Comparison of ENCODE assay signal across 28 mouse cellular contexts in genomic region chr6:85348133-85348532, GRCm38 (mm10). TPM values are rescaled to one million over a fixed set of nuclear protein-coding genes. Genes with fewer than 3 reads are reported as not detected.
DNase-seq lines count a peak whose midpoint lies in the region; ATAC-seq lines count a peak whose summit lies in the region.
"Had no signal": no experiment of that assay in that cellular context is flagged by ENCODE, and none has a peak within 500 bp of the region (broad histone marks: within the 10 kb centered on the region; RNA-seq: fewer than 3 reads in every experiment).

No protein-coding gene starts in this region.

- H3K4me1 ChIP-seq in heart, embryonic 10.5 days: peaks cover 9% of the 10 kb centered on the region; the same call in 1 of the 2 replicates
- peaks cover 13 to 28% of the 10 kb centered on the region in 2 experiments for H3K4me1 ChIP-seq in heart, embryonic 14.5 days (ENCODE audit: control insufficient read depth in 2 of 2, insufficient read depth in 2 of 2, low read length in 2 of 2)
- peaks cover 9% of the 10 kb centered on the region for H3K4me1 ChIP-seq in kidney, embryonic 15.5 days
- H3K4me1 ChIP-seq in kidney, embryonic 16.5 days (ENCODE audit: insufficient read depth, low read length): 0 out of 2 replicates have a peak, but pooled peaks cover 11% of the 10 kb centered on the region
- no peaks in the 10 kb centered on the region for H3K4me1 ChIP-seq in limb, embryonic 13.5 days
- H3K4me1 ChIP-seq in limb, embryonic 10.5 days: peaks cover 4% of the 10 kb centered on the region; the same call in 1 of the 2 replicates
- H3K4me1 ChIP-seq: embryonic facial prominence, embryonic 10.5 days; embryonic facial prominence, embryonic 13.5 days; forebrain, embryonic 12.5 days; forebrain, embryonic 15.5 days had no signal

- WGBS in heart, embryonic 10.5 days: 83% methylated on average over 11 of the region's 11 CpGs
- WGBS in heart, embryonic 14.5 days: 91% methylated on average over 10 of the region's 11 CpGs
- 88% methylated on average over 11 of the region's 11 CpGs for WGBS in kidney, embryonic 15.5 days
- WGBS in kidney, embryonic 16.5 days: 84% methylated on average over 11 of the region's 11 CpGs
- WGBS in limb, embryonic 13.5 days: 90% methylated on average over 11 of the region's 11 CpGs
- WGBS in limb, embryonic 10.5 days: 91% methylated on average over 11 of the region's 11 CpGs

- intact Hi-C loops in heart, postnatal 25 days (cut with DNase I): no loop called here
- intact Hi-C loops in heart, postnatal 10 days (cut with DNase I): no loop called here

- DNase-seq in heart, embryonic 10.5 days (ENCODE audit: low spot score): no peak
- DNase-seq in heart, postnatal 25 days (ENCODE audit: low spot score): no peak
- no peak for DNase-seq in heart, postnatal 10 days
- DNase-seq in limb, embryonic 10.5 days (ENCODE audit: low spot score): no peak
- DNase-seq: adrenal gland, postnatal 25 days; cerebellum, adult 11-12 months; cerebellum, adult 8-10 months; cerebellum, postnatal 10 days; cerebellum, postnatal 36 days; embryo, embryonic 11 days; gastrocnemius, postnatal 25 days; heart, adult 2 months; heart, postnatal 36 days had no signal

- peaks cover 46% of the 10 kb centered on the region for H3K27me3 ChIP-seq in heart, embryonic 10.5 days (ENCODE audit: insufficient read depth, poor library complexity, severe bottlenecking)
- H3K27me3 ChIP-seq in heart, embryonic 14.5 days (ENCODE audit: control insufficient read depth, insufficient read depth, low read length): no peaks in the 10 kb centered on the region
- H3K27me3 ChIP-seq in kidney, embryonic 15.5 days: no peaks in the 10 kb centered on the region
- H3K27me3 ChIP-seq in kidney, embryonic 16.5 days (ENCODE audit: insufficient read depth, low read length): no peaks in the 10 kb centered on the region
- peaks cover 2% of the 10 kb centered on the region; the same call in 1 of the 2 replicates for H3K27me3 ChIP-seq in limb, embryonic 13.5 days
- peaks cover 41% of the 10 kb centered on the region for H3K27me3 ChIP-seq in limb, embryonic 10.5 days (ENCODE audit: low read depth, poor library complexity, severe bottlenecking)
- H3K27me3 ChIP-seq: embryonic facial prominence, embryonic 13.5 days; forebrain, embryonic 12.5 days; forebrain, embryonic 15.5 days had no signal

- no peak for ATAC-seq in heart, embryonic 14.5 days (ENCODE audit: insufficient number of reproducible peaks, insufficient read depth, low FRiP score, low read depth)
- no peak for ATAC-seq in kidney, embryonic 15.5 days (replicated peaks; ENCODE audit: low FRiP score)
- ATAC-seq in kidney, embryonic 16.5 days (ENCODE audit: low FRiP score, low TSS enrichment): no peak
- no peak for ATAC-seq in limb, embryonic 13.5 days (ENCODE audit: low FRiP score, low read depth)
- ATAC-seq: CD4-positive, CD25-positive, alpha-beta regulatory T cell, adult 4 months; forebrain, embryonic 15.5 days; hindbrain, postnatal 0 days; inflammation-experienced regulatory T-cells, adult 6 months; intestine, embryonic 16.5 days had no signal

- H3K27ac ChIP-seq in heart, embryonic 10.5 days: peak overlapping the region; percentile 26; the same call in 1 of the 2 replicates
- H3K27ac ChIP-seq in heart, embryonic 14.5 days (replicated peaks in 1 of 2; ENCODE audit: control insufficient read depth in 1 of 2, insufficient read depth in 1 of 2, low read depth in 2 of 2, low read length in 2 of 2): peak overlapping the region in 1 of 2 experiments; percentile 58; a peak in 1 of 4 replicates
- H3K27ac ChIP-seq in kidney, embryonic 15.5 days: 0 out of 2 replicates have a peak overlapping the region, but pooled peaks have one; percentile 1
- H3K27ac ChIP-seq in kidney, embryonic 16.5 days (ENCODE audit: low read length): no peak overlapping the region
- no peak overlapping the region for H3K27ac ChIP-seq in limb, embryonic 13.5 days
- no peak overlapping the region for H3K27ac ChIP-seq in limb, embryonic 10.5 days
- H3K27ac ChIP-seq: embryonic facial prominence, embryonic 10.5 days; embryonic facial prominence, embryonic 13.5 days; forebrain, embryonic 12.5 days; forebrain, embryonic 15.5 days; heart, adult 2 months; hindbrain, embryonic 14.5 days; hindbrain, postnatal 0 days had no signal

- peak overlapping the region; percentile 25; the same call in 1 of the 2 replicates for H3K9ac ChIP-seq in heart, embryonic 14.5 days (ENCODE audit: low read length)
- no peak overlapping the region for H3K9ac ChIP-seq in kidney, embryonic 15.5 days
- H3K9ac ChIP-seq in kidney, embryonic 16.5 days (replicated peaks; ENCODE audit: low read length): no peak overlapping the region
- H3K9ac ChIP-seq in limb, embryonic 13.5 days: peak overlapping the region; percentile 31; the same call in 1 of the 2 replicates
- H3K9ac ChIP-seq: embryonic facial prominence, embryonic 13.5 days; forebrain, embryonic 12.5 days; forebrain, embryonic 15.5 days; hindbrain, embryonic 14.5 days had no signal

- peaks cover 12% of the 10 kb centered on the region; the same call in 1 of the 2 replicates for H3K36me3 ChIP-seq in heart, embryonic 10.5 days
- peaks cover 54% of the 10 kb centered on the region for H3K36me3 ChIP-seq in heart, embryonic 14.5 days (ENCODE audit: control insufficient read depth, insufficient read depth, low read length)
- peaks cover 14% of the 10 kb centered on the region for H3K36me3 ChIP-seq in kidney, embryonic 15.5 days
- peaks cover 8% of the 10 kb centered on the region for H3K36me3 ChIP-seq in kidney, embryonic 16.5 days (ENCODE audit: insufficient read depth, low read length)
- H3K36me3 ChIP-seq in limb, embryonic 13.5 days: peaks cover 20% of the 10 kb centered on the region
- no peaks in the 10 kb centered on the region for H3K36me3 ChIP-seq in limb, embryonic 10.5 days
- H3K36me3 ChIP-seq: embryonic facial prominence, embryonic 10.5 days; forebrain, embryonic 15.5 days had no signal

- H3K9me3 ChIP-seq in heart, embryonic 10.5 days: no peaks in the 10 kb centered on the region
- no peaks in the 10 kb centered on the region for H3K9me3 ChIP-seq in heart, embryonic 14.5 days (ENCODE audit: control insufficient read depth, low read length)
- no peaks in the 10 kb centered on the region for H3K9me3 ChIP-seq in kidney, embryonic 15.5 days (replicated peaks)
- H3K9me3 ChIP-seq in kidney, embryonic 16.5 days (ENCODE audit: low read length): no peaks in the 10 kb centered on the region
- no peaks in the 10 kb centered on the region for H3K9me3 ChIP-seq in limb, embryonic 13.5 days
- H3K9me3 ChIP-seq in limb, embryonic 10.5 days (replicated peaks): no peaks in the 10 kb centered on the region
- H3K9me3 ChIP-seq: embryonic facial prominence, embryonic 10.5 days; embryonic facial prominence, embryonic 13.5 days; forebrain, embryonic 12.5 days; forebrain, embryonic 15.5 days had no signal

- H3K4me3 ChIP-seq in heart, embryonic 10.5 days: no peak overlapping the region
- H3K4me3 ChIP-seq in heart, embryonic 14.5 days (ENCODE audit: control insufficient read depth in 1 of 2, insufficient read depth in 1 of 2, low read depth in 1 of 2, low read length in 2 of 2): no peak overlapping the region
- no peak overlapping the region for H3K4me3 ChIP-seq in kidney, embryonic 15.5 days (replicated peaks)
- H3K4me3 ChIP-seq in kidney, embryonic 16.5 days (ENCODE audit: low read length): no peak overlapping the region
- H3K4me3 ChIP-seq in limb, embryonic 13.5 days: no peak overlapping the region
- H3K4me3 ChIP-seq in limb, embryonic 10.5 days: no peak overlapping the region
- H3K4me3 ChIP-seq: embryonic facial prominence, embryonic 10.5 days; embryonic facial prominence, embryonic 13.5 days; erythroblast, embryonic 14.5 days; forebrain, embryonic 12.5 days; forebrain, embryonic 15.5 days; heart, adult 2 months had no signal

- H3K4me2 ChIP-seq in heart, embryonic 14.5 days (ENCODE audit: low read length): no peak overlapping the region
- H3K4me2 ChIP-seq in kidney, embryonic 15.5 days: no peak overlapping the region
- H3K4me2 ChIP-seq in kidney, embryonic 16.5 days (replicated peaks; ENCODE audit: low read depth, low read length): no peak overlapping the region
- no peak overlapping the region for H3K4me2 ChIP-seq in limb, embryonic 13.5 days (replicated peaks)
- H3K4me2 ChIP-seq: embryonic facial prominence, embryonic 13.5 days; forebrain, embryonic 12.5 days; forebrain, embryonic 15.5 days; heart, embryonic 11.5 days; hindbrain, embryonic 14.5 days had no signal

RNA-seq across cellular contexts. Expression of gene Sfxn5, which starts 14.9 kb away (rescaled TPM):
- 4.5 and 5.8 TPM in 2 replicates for polyA plus RNA-seq in heart, embryonic 10.5 days (2016; fragmentation: Nextera tagmentation; extraction: Ambion mirVana)
- total RNA-seq in heart, postnatal 25 days (2021): 1 to 10 TPM; 4.6 to 4.8 TPM
- 2.7 and 3.1 TPM in 2 replicates for polyA plus RNA-seq in heart, embryonic 14.5 days (2014; fragmentation: Nextera tagmentation; extraction: Ambion mirVana)
- 1 to 10 TPM; 3.1 to 6.0 TPM for total RNA-seq in heart, postnatal 10 days (2021)
- polyA plus RNA-seq in kidney, embryonic 15.5 days (2015; fragmentation: Nextera tagmentation; extraction: Ambion mirVana): 12.4 and 12.9 TPM in 2 replicates
- polyA plus RNA-seq in kidney, embryonic 16.5 days (2015; fragmentation: Nextera tagmentation; extraction: Ambion mirVana): 9.2 and 13.8 TPM in 2 replicates
- polyA plus RNA-seq in limb, embryonic 13.5 days (2015; fragmentation: Nextera tagmentation; extraction: Ambion mirVana): 8.9 and 10.1 TPM in 2 replicates
- polyA plus RNA-seq in limb, embryonic 10.5 days (2016; fragmentation: Nextera tagmentation; extraction: Ambion mirVana): 6.4 and 6.5 TPM in 2 replicates

RNA-seq across cellular contexts. Expression of gene Rab11fip5, which starts 26.3 kb away (rescaled TPM):
- polyA plus RNA-seq in heart, embryonic 10.5 days (2016; fragmentation: Nextera tagmentation; extraction: Ambion mirVana): 9.0 and 23.0 TPM in 2 replicates
- 10 to 100 TPM; 59.9 to 68.6 TPM for total RNA-seq in heart, postnatal 25 days (2021)
- 36.5 and 42.2 TPM in 2 replicates for polyA plus RNA-seq in heart, embryonic 14.5 days (2014; fragmentation: Nextera tagmentation; extraction: Ambion mirVana)
- total RNA-seq in heart, postnatal 10 days (2021): 10 to 100 TPM; 65.4 to 73.1 TPM
- 12.1 and 13.8 TPM in 2 replicates for polyA plus RNA-seq in kidney, embryonic 15.5 days (2015; fragmentation: Nextera tagmentation; extraction: Ambion mirVana)
- polyA plus RNA-seq in kidney, embryonic 16.5 days (2015; fragmentation: Nextera tagmentation; extraction: Ambion mirVana): 16.5 and 18.9 TPM in 2 replicates
- 16.7 and 17.2 TPM in 2 replicates for polyA plus RNA-seq in limb, embryonic 13.5 days (2015; fragmentation: Nextera tagmentation; extraction: Ambion mirVana)
- polyA plus RNA-seq in limb, embryonic 10.5 days (2016; fragmentation: Nextera tagmentation; extraction: Ambion mirVana): 3.2 and 4.3 TPM in 2 replicates

Comparison
In these comparisons a context has a peak if more than half of its experiments do, and no peak if none do; other contexts are left out.
1. H3K27ac ChIP-seq: peak in heart, embryonic 10.5 days (single experiment) and kidney, embryonic 15.5 days (single experiment); none in kidney, embryonic 16.5 days (single experiment), limb, embryonic 13.5 days (single experiment) and limb, embryonic 10.5 days (single experiment).
2. H3K9ac ChIP-seq: peak in heart, embryonic 14.5 days (single experiment) and limb, embryonic 13.5 days (single experiment); none in kidney, embryonic 15.5 days (single experiment) and kidney, embryonic 16.5 days (single experiment).